26 mouse cellular contexts compared by ENCODE assay signal in genomic region chr10:97725929-97726328, GRCm38 (mm10). TPM values are rescaled to one million over a fixed set of nuclear protein-coding genes. Genes with fewer than 3 reads are reported as not detected.
"Had no signal": no experiment of that assay in that cellular context is flagged by ENCODE, and none has a peak within 500 bp of the region (broad histone marks: within the 10 kb centered on the region; RNA-seq: fewer than 3 reads in every experiment).

No protein-coding gene starts in this region.

- ATAC-seq: intestine, embryonic 16.5 days; liver, embryonic 12.5 days; midbrain, embryonic 13.5 days had no signal

- H3K27ac ChIP-seq: left cerebral cortex, adult 2 months; limb, embryonic 12.5 days; liver, embryonic 12.5 days; liver, embryonic 15.5 days; macrophage; midbrain, embryonic 13.5 days; neural tube, embryonic 12.5 days; neural tube, embryonic 15.5 days had no signal

- H3K4me1 ChIP-seq: limb, embryonic 12.5 days; liver, embryonic 12.5 days; liver, embryonic 15.5 days; midbrain, embryonic 13.5 days; neural tube, embryonic 12.5 days; neural tube, embryonic 15.5 days had no signal

- H3K4me3 ChIP-seq: left cerebral cortex, adult 2 months; limb, embryonic 12.5 days; liver, embryonic 12.5 days; liver, embryonic 15.5 days; midbrain, embryonic 13.5 days; neural tube, embryonic 12.5 days; neural tube, embryonic 15.5 days had no signal

- H3K9me3 ChIP-seq: limb, embryonic 12.5 days; liver, embryonic 12.5 days; liver, embryonic 15.5 days; midbrain, embryonic 13.5 days; neural tube, embryonic 12.5 days had no signal

- H3K9ac ChIP-seq: limb, embryonic 12.5 days; liver, embryonic 12.5 days; liver, embryonic 15.5 days; midbrain, embryonic 13.5 days; neural tube, embryonic 12.5 days; neural tube, embryonic 15.5 days had no signal

- H3K4me2 ChIP-seq: limb, embryonic 12.5 days; liver, embryonic 12.5 days; liver, embryonic 15.5 days; midbrain, embryonic 13.5 days; neural tube, embryonic 12.5 days; neural tube, embryonic 15.5 days had no signal

- DNase-seq: kidney, adult 18-20 months; kidney, postnatal 10 days; kidney, postnatal 36 days; layer of hippocampus, postnatal 36 days; liver; lung, adult 18-20 months; right cerebral cortex, adult 18-20 months; right cerebral cortex, postnatal 14 days; thymus, adult 18-20 months; thymus, postnatal 36 days had no signal

- H3K36me3 ChIP-seq: limb, embryonic 12.5 days; liver, embryonic 12.5 days; liver, embryonic 15.5 days; midbrain, embryonic 13.5 days; neural tube, embryonic 12.5 days; neural tube, embryonic 15.5 days had no signal

- H3K27me3 ChIP-seq: limb, embryonic 12.5 days; liver, embryonic 12.5 days; liver, embryonic 15.5 days; midbrain, embryonic 13.5 days; neural tube, embryonic 12.5 days; neural tube, embryonic 15.5 days had no signal

RNA-seq across cellular contexts. Expression of gene C030005K15Rik, which starts 0.6 kb away (rescaled TPM):
- polyA plus RNA-seq: intestine, embryonic 16.5 days; kidney, embryonic 14.5 days; limb, embryonic 12.5 days; liver, embryonic 12.5 days; liver, embryonic 15.5 days; lung, embryonic 16.5 days; macrophage; midbrain, embryonic 13.5 days; midbrain, postnatal 0 days; neural tube, embryonic 12.5 days; neural tube, embryonic 15.5 days; spleen, adult 2 months; stomach, embryonic 16.5 days; testis, adult 2 months; urinary bladder, adult 2 months had no signal

RNA-seq across cellular contexts. Expression of gene Ccer1, which starts 33.1 kb away (rescaled TPM):
- polyA plus RNA-seq: intestine, embryonic 16.5 days; kidney, embryonic 14.5 days; limb, embryonic 12.5 days; liver, embryonic 12.5 days; liver, embryonic 15.5 days; lung, embryonic 16.5 days; macrophage; midbrain, embryonic 13.5 days; midbrain, postnatal 0 days; neural tube, embryonic 12.5 days; neural tube, embryonic 15.5 days; spleen, adult 2 months; stomach, embryonic 16.5 days; urinary bladder, adult 2 months had no signal
